ENCODE assay signal across 7 mouse cellular contexts in genomic region chr1:155293446-155293845, GRCm38 (mm10). TPM values are rescaled to one million over a fixed set of nuclear protein-coding genes. Genes with fewer than 3 reads are reported as not detected.
DNase-seq lines count a peak whose midpoint lies in the region; ATAC-seq and TF ChIP-seq lines count a peak whose summit lies in the region.

No protein-coding gene starts in this region.

- DNase-seq in right cerebral cortex, adult 2 months (ENCODE audit: low spot score in 2 of 2), result peak; percentile 23 to 49
- DNase-seq in right cerebral cortex, postnatal 14 days, result no peak
- no peak for DNase-seq in Patski (ENCODE audit: low read depth, low spot score)
- DNase-seq in embryo, embryonic 10.5 days (ENCODE audit: low spot score), result peak; percentile 94
- DNase-seq in limb, embryonic 14.5 days (ENCODE audit: low spot score), result peak; percentile 84

- POLR2A ChIA-PET in Patski (lab: Charles Lee), result no interaction called here

- no peaks in the 10 kb centered on the region for H3K4me1 ChIP-seq in limb, embryonic 14.5 days (ENCODE audit: control insufficient read depth, insufficient read depth, low read length)
- H3K4me1 ChIP-seq in neural tube, embryonic 12.5 days, result no peaks in the 10 kb centered on the region

- no peak overlapping the region for H3K9ac ChIP-seq in limb, embryonic 14.5 days (ENCODE audit: low read depth, low read length, severe bottlenecking)
- H3K9ac ChIP-seq in neural tube, embryonic 12.5 days, result no peak overlapping the region

- 11% methylated on average over 3 of the region's 3 CpGs for WGBS in limb, embryonic 14.5 days
- 18% methylated on average over 3 of the region's 3 CpGs for WGBS in neural tube, embryonic 12.5 days

- peak; percentile 65 for TF ChIP-seq CTCF in Patski (IDR thresholded peaks at IDR 0.05)

- H3K27me3 ChIP-seq in Patski, result no peaks in the 10 kb centered on the region
- H3K27me3 ChIP-seq in limb, embryonic 14.5 days (ENCODE audit: control insufficient read depth, insufficient read depth, low read length), result no peaks in the 10 kb centered on the region
- H3K27me3 ChIP-seq in neural tube, embryonic 12.5 days (replicated peaks), result no peaks in the 10 kb centered on the region

- ATAC-seq in Patski, result no peak
- ATAC-seq in hematopoietic stem cell, adult 5-6 weeks (replicated peaks in 1 of 2; ENCODE audit: insufficient read depth in 1 of 2, low FRiP score in 2 of 2, low TSS enrichment in 1 of 2, low read depth in 1 of 2, poor library complexity in 2 of 2, severe bottlenecking in 2 of 2), result peak; percentile 71 to 83
- no peak for ATAC-seq in limb, embryonic 14.5 days (ENCODE audit: low FRiP score, low read depth)
- 0 out of 2 replicates have a peak, but pooled peaks have one; percentile 48 for ATAC-seq in neural tube, embryonic 12.5 days (ENCODE audit: low FRiP score, low read depth)

- H3K27ac ChIP-seq in limb, embryonic 14.5 days (replicated peaks; ENCODE audit: low read depth, low read length), result no peak overlapping the region
- H3K27ac ChIP-seq in neural tube, embryonic 12.5 days, result no peak overlapping the region

- TF ChIP-seq POLR2A in limb, embryonic 14.5 days (IDR thresholded peaks at IDR 0.05; ENCODE audit: borderline replicate concordance, extremely low read depth, insufficient read depth, insufficient read length), result no peak

- peaks cover 10% of the 10 kb centered on the region; the same call in 1 of the 2 replicates for H3K36me3 ChIP-seq in limb, embryonic 14.5 days (ENCODE audit: control insufficient read depth, insufficient read depth, low read length)
- H3K36me3 ChIP-seq in neural tube, embryonic 12.5 days, result peaks cover 17% of the 10 kb centered on the region

- CTCF ChIA-PET in Patski (lab: Charles Lee), result interaction anchor here (0.9 to 1.6 kb wide), 5 partner anchors 64 to 264 kb away, joined by 3 to 7 read pairs (median 3); no protein-coding TSS in a partner anchor

- H3K4me3 ChIP-seq in limb, embryonic 14.5 days (replicated peaks; ENCODE audit: low read length), result no peak overlapping the region
- no peak overlapping the region for H3K4me3 ChIP-seq in neural tube, embryonic 12.5 days

- H3K4me2 ChIP-seq in limb, embryonic 14.5 days (replicated peaks; ENCODE audit: low read depth, low read length, severe bottlenecking), result no peak overlapping the region
- H3K4me2 ChIP-seq in neural tube, embryonic 12.5 days (replicated peaks), result no peak overlapping the region

- in situ Hi-C loops in Patski (cut with MboI; ENCODE audit: low pct_unique_long_range_greater_than_20kb), result loop anchor here (5.0 kb wide), 1 partner anchor 244 kb away; no protein-coding TSS in a partner anchor

- H3K9me3 ChIP-seq in limb, embryonic 14.5 days (ENCODE audit: control insufficient read depth, low read length), result no peaks in the 10 kb centered on the region
- no peaks in the 10 kb centered on the region for H3K9me3 ChIP-seq in neural tube, embryonic 12.5 days

RNA-seq across cellular contexts. Expression of gene BC034090, which starts 49.2 kb away (rescaled TPM):
- 75.8 TPM for polyA plus RNA-seq in Patski (2021)
- total RNA-seq in hematopoietic stem cell, adult 5-6 weeks (2017), result 2.6 and 6.6 TPM in 2 replicates
- polyA plus RNA-seq in limb, embryonic 14.5 days (2012; rRNA removed), result 28.0 and 31.4 TPM in 2 replicates
- 5.6 and 6.7 TPM in 2 replicates for polyA plus RNA-seq in limb, embryonic 14.5 days (2014; fragmentation: Nextera tagmentation; extraction: Ambion mirVana)
- 6.7 and 8.1 TPM in 2 replicates for polyA plus RNA-seq in neural tube, embryonic 12.5 days (2016; fragmentation: Nextera tagmentation; extraction: Ambion mirVana)

Comparison
In these comparisons a context has a peak if more than half of its experiments do, and no peak if none do; other contexts are left out.
1. DNase-seq: peak in right cerebral cortex, adult 2 months (2 of 2), embryo, embryonic 10.5 days (single experiment) and limb, embryonic 14.5 days (single experiment); none in right cerebral cortex, postnatal 14 days (single experiment) and Patski (single experiment).
2. ATAC-seq: peak in hematopoietic stem cell, adult 5-6 weeks (2 of 2) and neural tube, embryonic 12.5 days (single experiment); none in Patski (single experiment) and limb, embryonic 14.5 days (single experiment).